7 mouse cellular contexts compared by ENCODE assay signal in genomic region chr16:17499249-17499883, GRCm38 (mm10). TPM values are rescaled to one million over a fixed set of nuclear protein-coding genes. Genes with fewer than 3 reads are reported as not detected.
DNase-seq lines count a peak whose midpoint lies in the region; ATAC-seq and TF ChIP-seq lines count a peak whose summit lies in the region.

No protein-coding gene starts in this region.

- TF ChIP-seq CTCF in lung, postnatal 0 days (IDR thresholded peaks at IDR 0.05) = no peak

- H3K27me3 ChIP-seq in lung, postnatal 0 days (replicated peaks; ENCODE audit: insufficient read depth, low read length) = no peaks in the 10 kb centered on the region
- H3K27me3 ChIP-seq in forebrain, embryonic 13.5 days = no peaks in the 10 kb centered on the region
- H3K27me3 ChIP-seq in limb, embryonic 12.5 days = no peaks in the 10 kb centered on the region

- WGBS in lung, postnatal 0 days = 23% methylated on average over 10 of the region's 10 CpGs
- 16% methylated on average over 10 of the region's 10 CpGs for WGBS in forebrain, embryonic 13.5 days
- 26% methylated on average over 10 of the region's 10 CpGs for WGBS in limb, embryonic 12.5 days

- DNase-seq in lung, postnatal 0 days (ENCODE audit: low spot score) = no peak
- DNase-seq in lung, postnatal 14 days = no peak
- peak; percentile 66 for DNase-seq in retina, postnatal 1 day
- DNase-seq in urinary bladder, adult 2 months (ENCODE audit: low spot score) = no peak
- no peak for DNase-seq in cerebellum, adult 11-12 months

- no peaks in the 10 kb centered on the region for H3K4me1 ChIP-seq in lung, postnatal 0 days (ENCODE audit: insufficient read depth, low read depth, low read length)
- peaks cover 20% of the 10 kb centered on the region for H3K4me1 ChIP-seq in forebrain, embryonic 13.5 days
- H3K4me1 ChIP-seq in limb, embryonic 12.5 days (replicated peaks) = peaks cover 14% of the 10 kb centered on the region

- no peak for TF ChIP-seq EP300 in lung, postnatal 0 days (IDR thresholded peaks at IDR 0.05)

- no peaks in the 10 kb centered on the region for H3K9me3 ChIP-seq in lung, postnatal 0 days (ENCODE audit: low read length)
- no peaks in the 10 kb centered on the region for H3K9me3 ChIP-seq in forebrain, embryonic 13.5 days (replicated peaks)
- no peaks in the 10 kb centered on the region for H3K9me3 ChIP-seq in limb, embryonic 12.5 days

- H3K27ac ChIP-seq in lung, postnatal 0 days (ENCODE audit: low read length) = no peak overlapping the region
- H3K27ac ChIP-seq in forebrain, embryonic 13.5 days = no peak overlapping the region; the same call in 1 of the 2 replicates
- no peak overlapping the region for H3K27ac ChIP-seq in limb, embryonic 12.5 days

- no peak overlapping the region for H3K4me3 ChIP-seq in lung, postnatal 0 days (ENCODE audit: low read depth, low read length)
- H3K4me3 ChIP-seq in forebrain, embryonic 13.5 days = no peak overlapping the region
- no peak overlapping the region for H3K4me3 ChIP-seq in limb, embryonic 12.5 days (replicated peaks)

- H3K9ac ChIP-seq in lung, postnatal 0 days (replicated peaks; ENCODE audit: low read depth) = no peak overlapping the region
- peak overlapping the region; percentile 12; the same call in 1 of the 2 replicates for H3K9ac ChIP-seq in forebrain, embryonic 13.5 days
- H3K9ac ChIP-seq in limb, embryonic 12.5 days (replicated peaks) = 0 out of 2 replicates have a peak overlapping the region, but pooled peaks have one; percentile 27

- no peaks in the 10 kb centered on the region for H3K36me3 ChIP-seq in lung, postnatal 0 days (ENCODE audit: insufficient read depth, low read length)
- no peaks in the 10 kb centered on the region for H3K36me3 ChIP-seq in forebrain, embryonic 13.5 days (ENCODE audit: poor library complexity, severe bottlenecking)
- no peaks in the 10 kb centered on the region for H3K36me3 ChIP-seq in limb, embryonic 12.5 days

- H3K4me2 ChIP-seq in lung, postnatal 0 days (replicated peaks; ENCODE audit: low read depth, low read length) = no peak overlapping the region
- H3K4me2 ChIP-seq in forebrain, embryonic 13.5 days = peak overlapping the region; percentile 27; the same call in 1 of the 2 replicates
- no peak overlapping the region for H3K4me2 ChIP-seq in limb, embryonic 12.5 days

- peak; percentile 32 for ATAC-seq in lung, postnatal 0 days
- peak; percentile 88 for ATAC-seq in forebrain, embryonic 13.5 days
- no peak for ATAC-seq in limb, embryonic 12.5 days (ENCODE audit: insufficient number of reproducible peaks, insufficient read depth, low FRiP score, low TSS enrichment, low read depth)

RNA-seq across cellular contexts. Expression of gene Lztr1, which starts 9.1 kb away (rescaled TPM):
- polyA plus RNA-seq in lung, postnatal 0 days (2015; fragmentation: Nextera tagmentation; extraction: Ambion mirVana) = 63.3 and 64.7 TPM in 2 replicates
- 102 and 110 TPM in 2 replicates for polyA plus RNA-seq in forebrain, embryonic 13.5 days (2015; fragmentation: Nextera tagmentation; extraction: Ambion mirVana)
- polyA plus RNA-seq in limb, embryonic 12.5 days (2016; fragmentation: Nextera tagmentation; extraction: Ambion mirVana) = 104 and 111 TPM in 2 replicates
- 105 and 123 TPM in 2 replicates for polyA plus RNA-seq in urinary bladder, adult 2 months (2012; rRNA removed)

RNA-seq across cellular contexts. Expression of gene Aifm3, which starts 10.0 kb away (rescaled TPM):
- 2.8 and 3.5 TPM in 2 replicates for polyA plus RNA-seq in lung, postnatal 0 days (2015; fragmentation: Nextera tagmentation; extraction: Ambion mirVana)
- polyA plus RNA-seq in forebrain, embryonic 13.5 days (2015; fragmentation: Nextera tagmentation; extraction: Ambion mirVana) = 8.6 and 10.4 TPM in 2 replicates
- 0.45 and 0.55 TPM in 2 replicates for polyA plus RNA-seq in limb, embryonic 12.5 days (2016; fragmentation: Nextera tagmentation; extraction: Ambion mirVana)
- polyA plus RNA-seq in urinary bladder, adult 2 months (2012; rRNA removed) = 0.50 and 0.76 TPM in 2 replicates

RNA-seq across cellular contexts. Expression of gene Thap7, which starts 31.6 kb away (rescaled TPM):
- polyA plus RNA-seq in lung, postnatal 0 days (2015; fragmentation: Nextera tagmentation; extraction: Ambion mirVana) = 49.5 and 53.4 TPM in 2 replicates
- polyA plus RNA-seq in forebrain, embryonic 13.5 days (2015; fragmentation: Nextera tagmentation; extraction: Ambion mirVana) = 58.3 and 59.2 TPM in 2 replicates
- 72.0 and 75.6 TPM in 2 replicates for polyA plus RNA-seq in limb, embryonic 12.5 days (2016; fragmentation: Nextera tagmentation; extraction: Ambion mirVana)
- polyA plus RNA-seq in urinary bladder, adult 2 months (2012; rRNA removed) = 52.6 and 59.0 TPM in 2 replicates

RNA-seq across cellular contexts. Expression of gene Crkl, which starts 47.6 kb away (rescaled TPM):
- 33.1 and 39.6 TPM in 2 replicates for polyA plus RNA-seq in lung, postnatal 0 days (2015; fragmentation: Nextera tagmentation; extraction: Ambion mirVana)
- 102 and 108 TPM in 2 replicates for polyA plus RNA-seq in forebrain, embryonic 13.5 days (2015; fragmentation: Nextera tagmentation; extraction: Ambion mirVana)
- polyA plus RNA-seq in limb, embryonic 12.5 days (2016; fragmentation: Nextera tagmentation; extraction: Ambion mirVana) = 88.9 and 92.2 TPM in 2 replicates
- 19.2 and 19.3 TPM in 2 replicates for polyA plus RNA-seq in urinary bladder, adult 2 months (2012; rRNA removed)
